Mouse (Mus musculus) embryonic fibroblast, embryonic 13.5 days (primary cell): ENCODE results near the gene Dhx9. TPM values are rescaled to one million over a fixed set of nuclear protein-coding genes. Genes with fewer than 3 reads are reported as not detected.
"Not testable (repeated sequence)": the region's sequence is repeated elsewhere in the genome, so short reads cannot be mapped to it uniquely, and the experiment has no call there.

Source experiments
- H3K27ac ChIP-seq: 2 replicates; pipeline ENCODE4 v1.5.1; 2012; ENCODE audit warnings: low read length, control low read depth, inconsistent platforms; ENCODE audit not compliant: insufficient read depth
- H3K4me1 ChIP-seq: 2 replicates; pipeline ENCODE4 v1.6.1; 2011; ENCODE audit warnings: low read length; ENCODE audit not compliant: control insufficient read depth, insufficient read depth
- H3K4me3 ChIP-seq: 2 replicates; pipeline ENCODE4 v1.5.1; 2011; ENCODE audit warnings: mild to moderate bottlenecking, control low read depth, low read length; ENCODE audit not compliant: insufficient read depth
- CTCF ChIP-seq: IDR thresholded peaks from 2 replicates; pipeline ENCODE4 v1.5.1; 2011; ENCODE audit warnings: mild to moderate bottlenecking, control low read depth, low read length, moderate library complexity, borderline replicate concordance; ENCODE audit not compliant: insufficient read depth
- POLR2A ChIP-seq: IDR thresholded peaks from 2 replicates; pipeline ENCODE4 v1.6.1; 2011; ENCODE audit warnings: low read depth, mild to moderate bottlenecking, control low read depth, low read length, moderate library complexity
- polyA plus RNA-seq: library from polyadenylated mRNA; stranded (reverse); fragments of >200 nt; gene quantifications from 2 replicates; pipeline ENCODE4 v1.2.4, GENCODE M21; 2011; ENCODE audit warnings: low read depth; ENCODE audit not compliant: missing spikeins, insufficient read length

Dhx9 gene
- polyA plus RNA-seq, 1 experiment = 183 TPM

- no peak overlapping the region for H3K27ac ChIP-seq
- H3K4me3 ChIP-seq = no peak overlapping the region
- TF ChIP-seq CTCF = no peak
- no peak for TF ChIP-seq POLR2A
- H3K4me1 ChIP-seq = no peaks in the 10 kb centered on the region
Observed at GRCm38 (mm10) chr1:153501644-153502321, 14.3 kb upstream of the Dhx9 start.

- Histone ChIP-seq H3K4me3 (no peak overlapping the region), H3K4me1 (no peaks in the 10 kb centered on the region), H3K27ac (no peak overlapping the region)
- TF ChIP-seq POLR2A = no peak
- TF ChIP-seq CTCF = no peak
Observed at GRCm38 (mm10) chr1:153500030-153500429, 12.6 kb upstream of the Dhx9 start.

GRCm38 (mm10) chr1:153496030-153496429, 8.6 kb upstream of the Dhx9 start:
- no peak overlapping the region for H3K27ac ChIP-seq
- no peak overlapping the region for H3K4me3 ChIP-seq
- H3K4me1 ChIP-seq = no peaks in the 10 kb centered on the region
- TF ChIP-seq POLR2A (no peak), CTCF (no peak)

- H3K4me3 ChIP-seq = no peak overlapping the region
- H3K4me1 ChIP-seq = no peaks in the 10 kb centered on the region
- no peak for TF ChIP-seq POLR2A
- TF ChIP-seq CTCF = no peak
- no peak overlapping the region for H3K27ac ChIP-seq
Observed at GRCm38 (mm10) chr1:153493931-153494330, 6.5 kb upstream of the Dhx9 start.

GRCm38 (mm10) chr1:153493338-153493737, 5.9 kb upstream of the Dhx9 start:
- no peak for TF ChIP-seq POLR2A
- H3K4me1 ChIP-seq = no peaks in the 10 kb centered on the region
- no peak overlapping the region for H3K27ac ChIP-seq
- H3K4me3 ChIP-seq = no peak overlapping the region

GRCm38 (mm10) chr1:153491822-153492221, 4.4 kb upstream of the Dhx9 start:
- no peak overlapping the region for H3K4me3 ChIP-seq
- no peak for TF ChIP-seq CTCF
- TF ChIP-seq POLR2A = no peak
- no peaks in the 10 kb centered on the region for H3K4me1 ChIP-seq
- H3K27ac ChIP-seq = no peak overlapping the region

GRCm38 (mm10) chr1:153491345-153491744, 3.9 kb upstream of the Dhx9 start:
- Histone ChIP-seq H3K4me3 (no peak overlapping the region), H3K27ac (no peak overlapping the region), H3K4me1 (no peaks in the 10 kb centered on the region)
- TF ChIP-seq CTCF (no peak), POLR2A (no peak)

- Histone ChIP-seq H3K27ac (no peak overlapping the region), H3K4me3 (no peak overlapping the region), H3K4me1 (peaks cover under 1% of the 10 kb centered on the region)
- TF ChIP-seq CTCF = no peak
Observed at GRCm38 (mm10) chr1:153489963-153490362, 2.5 kb upstream of the Dhx9 start.

GRCm38 (mm10) chr1:153489540-153489939, 2.1 kb upstream of the Dhx9 start:
- TF ChIP-seq CTCF = no peak
- TF ChIP-seq POLR2A = no peak
- Histone ChIP-seq H3K4me1 (peaks cover 2% of the 10 kb centered on the region), H3K4me3 (no peak overlapping the region)

GRCm38 (mm10) chr1:153489132-153489531, 1.7 kb upstream of the Dhx9 start:
- Histone ChIP-seq H3K27ac (no peak overlapping the region), H3K4me1 (peaks cover 2% of the 10 kb centered on the region), H3K4me3 (no peak overlapping the region)
- TF ChIP-seq CTCF (0 out of 2 replicates have a peak, but pooled peaks have one; percentile 7), POLR2A (no peak)

More at GRCm38 (mm10) chr1:153489540-153489939, 2.1 kb upstream of the Dhx9 start:
- no peak overlapping the region for H3K27ac ChIP-seq

- peaks cover 4% of the 10 kb centered on the region for H3K4me1 ChIP-seq
- H3K4me3 ChIP-seq = peak overlapping the region; percentile 84
- no peak for TF ChIP-seq CTCF
- TF ChIP-seq POLR2A = 0 out of 2 replicates have a peak, but pooled peaks have one; percentile 29
- peak overlapping the region; percentile 42; the same call in 1 of the 2 replicates for H3K27ac ChIP-seq
Observed at GRCm38 (mm10) chr1:153486767-153487499, 527 bp downstream of the Dhx9 start.

- H3K4me1 ChIP-seq, H3K27ac ChIP-seq: not testable (repeated sequence)
- H3K4me3 ChIP-seq = peak overlapping the region; percentile 84
Observed at GRCm38 (mm10) chr1:153486120-153486519, 1.3 kb downstream of the Dhx9 start.
